Mouse (Mus musculus): ENCODE data around the gene Polr2e. TPM values are rescaled to one million over a fixed set of nuclear protein-coding genes. Genes with fewer than 3 reads are reported as not detected.

Gene Polr2e
- total RNA-seq, 2 experiments from 2014 or later, result 103 to 112 TPM

DNA sequence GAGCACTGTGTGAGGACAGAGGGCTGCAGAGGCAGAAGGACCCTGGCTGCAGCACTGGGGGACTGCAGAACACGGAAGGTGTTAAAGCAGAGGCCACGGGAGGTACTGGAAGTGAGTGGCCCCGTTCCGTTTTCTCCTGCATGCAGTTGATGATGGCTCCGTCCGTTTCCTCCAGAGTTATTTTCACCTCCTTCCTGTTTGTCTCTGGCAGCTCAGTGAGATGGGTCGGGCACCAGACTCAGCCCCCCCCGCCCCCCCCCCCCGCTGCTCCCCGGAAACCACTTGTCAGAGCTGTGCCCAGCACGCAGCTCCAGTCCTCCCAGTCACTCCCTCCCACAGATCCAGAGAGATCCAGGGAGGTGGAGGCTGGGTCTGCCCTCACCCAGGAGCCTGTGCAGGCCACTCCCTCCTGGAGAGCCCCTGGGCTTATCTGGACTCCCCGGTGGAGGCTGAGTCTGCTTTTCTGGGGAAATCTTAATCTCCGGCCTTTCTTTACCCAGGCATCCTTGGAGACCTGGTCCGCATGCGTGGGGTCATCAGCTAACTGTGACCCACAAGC is 20.8 kb downstream of the Polr2e start:
- no peak for DNase-seq (ENCODE audit: low spot score in 2 of 2)

DNA sequence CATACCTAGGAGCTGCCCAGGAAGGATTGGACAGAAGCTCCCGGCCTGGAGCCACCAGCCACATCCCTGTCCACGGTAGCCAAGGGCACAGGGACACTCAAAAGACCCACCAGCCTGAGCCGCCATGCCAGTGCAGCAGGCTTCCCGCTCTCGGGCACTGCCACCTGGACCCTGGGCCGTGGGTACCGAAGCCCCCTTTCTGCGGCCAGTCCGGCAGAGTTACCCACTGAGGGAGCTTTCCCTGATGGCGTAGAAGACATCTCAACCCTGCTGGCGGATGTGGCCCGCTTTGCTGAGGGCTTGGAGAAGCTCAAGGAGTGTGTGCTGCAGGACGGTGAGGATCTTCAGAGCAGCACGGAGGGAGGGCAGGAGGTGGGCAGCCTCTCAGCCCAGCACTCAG is 21.8 kb downstream of the Polr2e start:
- DNase-seq (ENCODE audit: low spot score in 2 of 2), result no peak

DNA sequence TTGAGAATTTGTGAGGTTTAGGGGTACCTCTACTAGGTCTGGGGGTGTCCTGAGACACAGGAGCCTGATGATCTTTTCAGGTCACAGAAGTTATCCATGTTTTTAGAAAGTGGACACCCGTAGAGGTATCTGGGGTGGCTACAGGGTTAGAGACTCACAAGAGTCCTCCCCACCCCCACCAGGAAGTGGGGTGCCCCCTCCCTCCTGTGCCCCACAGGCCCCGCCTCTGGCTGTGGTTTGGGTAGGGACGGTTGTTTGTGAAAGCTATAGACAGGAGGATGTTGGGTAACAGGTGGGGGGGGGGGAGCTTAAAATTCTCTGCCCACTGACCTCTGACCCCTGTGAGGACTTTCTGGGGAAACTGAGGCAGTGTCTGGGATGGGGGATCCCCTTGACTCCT is 22.2 kb downstream of the Polr2e start:
- no peak for DNase-seq (ENCODE audit: low spot score in 2 of 2)

DNA sequence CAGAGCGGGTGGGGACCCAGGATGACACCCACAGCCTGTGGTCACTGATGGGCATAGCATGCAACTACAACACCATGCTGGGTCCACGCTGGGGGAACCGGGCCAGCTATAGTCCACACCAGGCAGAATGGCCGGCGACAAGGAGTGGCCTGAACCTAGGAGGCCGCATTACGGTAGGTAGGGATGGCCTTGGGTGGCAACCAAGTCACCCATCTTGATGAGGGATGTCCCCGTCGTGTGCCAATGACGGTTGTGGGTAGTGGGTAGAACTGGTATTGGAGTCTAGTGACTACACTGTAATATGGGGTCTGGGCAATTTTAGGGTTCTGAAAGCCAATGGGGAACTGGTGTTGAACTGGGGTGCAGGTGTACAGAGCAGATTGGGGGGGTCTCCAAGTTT is 22.7 kb downstream of the Polr2e start:
- no peak for DNase-seq (ENCODE audit: low spot score in 2 of 2)

DNA sequence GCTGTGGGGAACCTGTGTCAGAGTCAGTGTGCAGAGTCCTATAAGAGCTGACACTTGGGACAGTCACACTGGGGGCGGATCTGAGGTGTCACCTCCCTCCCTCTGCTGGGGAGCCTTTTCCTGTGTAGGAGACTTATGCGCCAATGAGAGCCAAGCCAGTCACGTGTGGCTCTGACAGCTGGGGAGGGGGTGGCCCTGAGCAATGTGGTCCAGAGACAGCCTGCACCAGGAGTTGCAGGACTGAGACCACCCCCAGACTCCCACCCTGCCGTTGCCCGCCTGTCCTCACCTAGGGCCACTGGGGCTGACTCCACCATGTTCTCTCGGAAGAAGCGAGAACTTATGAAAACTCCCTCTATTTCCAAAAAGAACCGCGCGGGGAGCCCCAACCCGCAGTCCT is 23.1 kb downstream of the Polr2e start, which contains the start of gene Arhgap45:
Gene Arhgap45 (plus strand): TSS at position 143 of the 400 bp plus-strand sequence.
- no peak for DNase-seq (ENCODE audit: low spot score in 2 of 2)

DNA sequence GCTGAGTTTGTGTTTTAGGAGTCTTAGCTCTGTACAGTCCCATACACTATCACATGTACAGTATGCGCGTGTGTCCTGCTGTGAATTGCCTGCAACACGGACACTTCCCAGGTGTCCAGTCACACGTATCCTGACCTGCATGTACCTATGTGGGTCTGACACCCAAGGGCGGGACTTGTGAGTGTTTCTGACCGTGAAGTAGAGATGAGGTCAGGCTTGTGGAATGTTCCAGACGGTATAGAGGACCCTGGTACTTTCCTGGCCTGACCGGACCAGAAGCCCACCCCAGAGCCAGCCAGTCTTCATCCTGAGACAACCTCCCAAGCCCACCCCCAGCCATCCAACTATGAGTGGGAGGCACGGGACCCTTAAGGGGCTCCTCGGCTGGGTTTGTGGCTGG is 24.0 kb downstream of the Polr2e start:
- no peak for DNase-seq (ENCODE audit: low spot score in 2 of 2)

DNA sequence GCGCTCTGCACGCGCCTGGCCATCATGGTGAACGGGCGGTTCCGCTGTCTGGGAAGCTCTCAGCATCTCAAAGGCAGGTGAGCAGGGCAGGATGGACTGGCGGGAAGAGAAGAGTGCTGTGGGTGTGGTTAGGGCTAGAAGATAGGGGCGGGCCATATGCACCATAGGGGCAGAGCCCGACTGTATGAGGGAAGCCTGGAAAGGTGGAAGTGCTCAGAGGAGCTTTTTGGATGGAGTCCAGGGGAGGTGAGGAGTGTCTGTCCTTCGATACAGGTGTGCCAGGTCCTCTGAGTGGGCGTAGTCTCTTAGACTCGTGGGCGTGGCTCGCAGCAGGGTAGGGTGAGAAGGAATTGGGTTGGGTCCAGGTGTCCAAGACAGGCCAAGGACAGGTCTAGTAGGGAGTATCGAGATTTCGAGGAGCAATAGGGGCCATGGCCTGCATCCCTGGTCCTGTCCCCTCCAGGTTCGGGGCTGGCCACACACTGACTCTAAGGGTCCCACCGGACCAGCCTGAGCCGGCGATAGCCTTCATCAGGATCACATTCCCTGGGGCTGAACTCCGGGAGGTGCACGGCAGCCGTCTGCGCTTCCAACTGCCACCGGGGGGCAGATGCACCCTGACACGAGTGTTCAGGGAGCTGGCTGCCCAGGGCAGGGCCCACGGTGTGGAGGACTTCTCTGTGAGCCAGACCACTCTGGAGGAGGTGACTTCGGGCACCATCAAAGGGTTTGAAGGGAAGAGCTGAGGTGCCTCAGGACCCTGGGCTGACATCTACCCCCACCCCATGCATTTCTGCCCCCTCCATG is 24.9 kb downstream of the Polr2e start:
- DNase-seq (ENCODE audit: low spot score in 2 of 2), result no peak

DNA sequence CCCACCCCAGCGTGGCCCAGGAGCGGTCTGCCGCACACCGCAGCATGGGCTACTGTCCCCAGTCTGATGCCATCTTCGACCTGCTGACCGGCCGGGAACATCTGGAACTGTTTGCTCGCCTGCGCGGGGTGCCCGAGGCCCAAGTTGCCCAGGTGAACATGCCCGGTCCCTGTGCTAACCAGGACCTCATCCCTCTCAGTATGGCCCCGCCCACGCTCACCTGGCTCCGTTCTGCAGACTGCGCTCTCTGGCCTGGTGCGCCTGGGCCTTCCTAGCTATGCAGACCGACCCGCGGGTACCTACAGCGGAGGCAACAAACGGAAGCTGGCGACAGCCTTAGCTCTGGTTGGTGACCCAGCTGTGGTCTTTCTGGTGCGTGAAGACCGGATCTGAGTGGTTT is 26.0 kb downstream of the Polr2e start:
- no peak for DNase-seq (ENCODE audit: low spot score in 2 of 2)

DNA sequence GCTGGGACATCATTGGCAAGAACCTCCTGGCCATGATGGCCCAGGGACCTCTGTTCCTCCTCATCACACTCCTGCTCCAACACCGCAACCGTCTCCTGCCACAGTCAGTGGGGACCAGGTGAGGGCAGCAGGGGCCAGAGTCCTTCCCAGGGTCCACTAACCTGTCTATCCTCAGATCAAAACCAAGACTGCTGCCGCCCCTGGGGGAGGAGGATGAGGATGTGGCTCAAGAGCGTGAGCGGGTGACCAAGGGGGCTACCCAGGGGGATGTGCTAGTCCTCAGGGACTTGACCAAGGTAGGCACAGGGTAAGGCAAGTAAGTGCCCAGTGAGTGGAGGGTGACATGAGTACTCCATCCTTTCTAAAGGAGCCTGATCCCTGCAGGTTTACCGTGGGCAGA is 27.9 kb downstream of the Polr2e start:
- DNase-seq (ENCODE audit: low spot score in 2 of 2), result no peak

DNA sequence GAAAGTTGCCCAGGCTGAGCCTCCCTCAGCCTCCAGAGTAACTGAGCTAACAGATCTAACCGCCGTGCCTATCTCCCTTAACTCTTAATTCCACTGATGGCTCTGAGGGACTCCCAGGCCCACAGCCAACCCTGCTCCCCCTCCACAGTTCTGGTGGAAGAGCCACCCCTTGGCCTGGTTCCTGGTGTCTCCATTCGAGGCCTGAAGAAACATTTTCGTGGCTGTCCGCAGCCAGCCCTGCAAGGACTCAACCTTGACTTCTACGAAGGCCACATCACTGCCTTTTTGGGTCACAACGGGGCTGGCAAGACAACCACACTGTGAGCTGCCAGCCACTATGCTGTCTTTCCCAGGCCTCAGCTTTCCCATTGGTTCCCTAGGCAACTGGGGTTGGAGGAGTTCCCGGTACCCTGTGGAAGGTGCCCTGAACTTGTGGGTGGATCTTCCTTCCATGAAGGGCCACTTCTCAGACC is 35.3 kb downstream of the Polr2e start:
- no peak for DNase-seq (ENCODE audit: low spot score in 2 of 2)

DNA sequence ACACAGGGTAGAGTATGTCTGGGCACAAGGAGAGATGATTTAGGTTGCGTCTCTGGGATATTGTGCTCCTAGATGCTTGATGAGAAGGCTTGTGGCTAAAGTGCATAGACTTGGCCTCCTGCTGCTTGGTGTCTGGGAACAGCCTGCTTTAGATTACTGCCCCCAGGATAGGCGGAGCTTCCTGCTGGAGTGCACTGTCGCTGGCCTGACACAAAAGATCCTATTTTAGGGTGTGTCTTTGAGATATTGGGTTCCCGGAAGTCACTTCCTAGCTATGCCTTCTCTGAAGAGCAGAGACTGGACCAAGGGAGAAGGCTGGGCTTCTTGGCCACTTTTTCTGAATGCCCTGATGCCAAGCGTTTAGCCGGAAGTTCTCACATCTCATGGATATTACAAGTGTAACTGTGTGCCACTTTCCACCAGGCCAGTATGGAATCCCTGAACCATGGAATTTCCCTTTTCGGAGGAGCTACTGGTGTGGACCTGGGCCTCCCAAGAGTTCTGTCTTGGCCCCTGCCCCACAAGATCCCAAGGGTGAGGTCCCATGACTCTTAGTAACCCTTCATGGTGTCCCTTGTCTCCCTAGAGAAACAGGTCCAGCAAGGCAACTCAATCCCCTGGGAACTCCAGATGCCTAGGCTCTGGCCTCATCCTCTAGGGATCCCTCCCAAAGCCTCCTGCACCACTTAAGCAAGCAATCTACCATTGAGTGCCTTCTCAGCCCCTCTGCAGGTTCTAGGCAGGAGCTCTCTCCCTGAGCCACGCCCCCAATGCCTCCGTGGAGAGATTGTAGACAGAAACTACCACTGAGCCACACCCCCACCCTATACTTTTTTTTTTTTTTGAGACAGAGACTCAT is 36.0 kb downstream of the Polr2e start:
- no peak for DNase-seq (ENCODE audit: low spot score in 2 of 2)

DNA sequence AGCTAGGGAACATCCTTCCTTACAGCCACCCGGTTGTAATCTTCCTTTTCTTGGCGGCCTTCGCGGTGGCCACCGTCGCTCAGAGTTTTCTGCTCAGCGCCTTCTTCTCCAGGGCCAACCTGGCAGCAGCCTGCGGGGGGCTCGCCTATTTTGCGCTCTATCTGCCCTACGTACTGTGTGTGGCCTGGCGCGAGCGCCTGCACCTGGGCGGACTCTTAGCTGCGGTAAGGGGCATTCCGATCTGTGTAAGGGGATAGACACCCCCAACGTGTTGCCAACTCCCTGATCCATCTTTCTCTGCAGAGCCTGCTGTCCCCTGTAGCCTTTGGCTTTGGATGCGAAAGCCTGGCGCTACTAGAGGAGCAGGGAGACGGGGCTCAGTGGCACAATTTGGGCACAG is 36.8 kb downstream of the Polr2e start:
- no peak for DNase-seq (ENCODE audit: low spot score in 2 of 2)

DNA sequence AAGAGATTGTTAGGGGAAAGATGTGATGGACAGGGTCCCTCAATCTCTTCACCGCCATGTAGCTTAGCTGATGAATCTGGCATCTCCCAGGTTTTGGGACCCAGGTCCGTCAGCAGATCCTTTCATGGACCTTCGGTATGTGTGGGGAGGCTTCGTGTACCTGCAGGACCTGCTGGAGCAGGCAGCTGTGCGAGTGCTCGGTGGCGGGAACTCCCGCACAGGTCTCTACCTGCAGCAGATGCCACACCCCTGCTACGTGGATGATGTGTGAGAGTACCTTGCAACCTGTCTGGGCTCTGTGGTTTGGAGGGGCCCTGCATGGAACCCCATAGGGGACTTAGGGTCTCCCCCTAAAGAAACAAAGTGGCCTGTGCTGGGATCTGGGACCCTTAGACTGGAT is 37.6 kb downstream of the Polr2e start:
- no peak for DNase-seq (ENCODE audit: low spot score in 2 of 2)

DNA sequence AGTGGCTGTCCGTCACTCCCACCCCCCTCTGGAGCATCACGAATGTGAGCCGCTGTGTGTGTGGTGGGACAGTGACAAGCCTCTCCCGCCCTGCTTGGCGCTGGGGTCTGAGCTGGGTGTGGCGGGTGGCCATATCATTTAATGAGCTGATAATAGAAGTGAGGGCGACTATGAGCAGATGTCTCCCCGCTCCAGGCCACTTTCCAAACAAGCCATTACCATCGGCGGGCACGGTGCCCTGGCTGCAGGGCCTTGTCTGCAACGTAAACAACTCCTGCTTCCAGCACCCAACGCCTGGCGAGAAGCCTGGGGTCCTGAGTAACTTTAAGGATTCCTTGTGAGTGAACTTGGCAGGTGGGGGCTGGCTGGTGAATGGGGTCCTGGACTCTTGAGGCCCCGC is 41.8 kb downstream of the Polr2e start:
- DNase-seq (ENCODE audit: low spot score in 2 of 2), result no peak

DNA sequence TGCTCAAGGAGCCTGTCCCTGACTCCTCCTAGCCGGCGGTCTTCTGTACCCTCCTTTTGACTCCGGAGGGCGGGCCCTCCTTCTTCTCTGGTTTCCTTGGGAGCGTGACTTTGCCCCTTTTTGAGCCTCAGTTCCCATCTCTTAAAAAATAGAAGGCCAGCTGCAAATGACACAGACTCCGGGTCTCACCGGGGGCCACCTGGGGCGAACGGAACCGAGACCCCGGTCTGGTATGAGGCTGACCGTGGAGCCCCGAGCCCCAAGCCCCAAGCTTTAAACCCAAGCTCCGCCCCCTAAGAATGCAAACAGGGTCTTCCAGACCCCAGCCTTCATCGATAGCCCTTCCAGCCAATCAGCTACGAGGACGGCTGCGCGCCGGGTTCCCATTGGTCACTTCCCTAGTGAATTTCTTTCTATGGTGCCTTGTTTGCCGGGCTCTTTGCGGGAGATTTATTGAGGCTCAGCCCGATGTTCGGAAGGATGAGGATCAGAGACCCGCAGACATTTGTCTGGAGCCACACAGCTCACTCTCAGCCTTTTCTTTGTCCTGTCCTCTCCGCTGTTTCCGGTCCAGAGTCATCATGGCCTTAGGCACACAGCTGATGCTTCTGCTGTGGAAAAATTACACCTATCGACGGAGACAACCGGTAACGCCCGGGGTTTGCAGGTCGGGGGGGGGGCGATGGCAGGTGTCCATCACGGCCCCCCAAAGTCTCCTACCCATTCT is 42.4 kb downstream of the Polr2e start:
- DNase-seq (ENCODE audit: low spot score in 2 of 2), result peak in 1 of 2 experiments; percentile 49

DNA sequence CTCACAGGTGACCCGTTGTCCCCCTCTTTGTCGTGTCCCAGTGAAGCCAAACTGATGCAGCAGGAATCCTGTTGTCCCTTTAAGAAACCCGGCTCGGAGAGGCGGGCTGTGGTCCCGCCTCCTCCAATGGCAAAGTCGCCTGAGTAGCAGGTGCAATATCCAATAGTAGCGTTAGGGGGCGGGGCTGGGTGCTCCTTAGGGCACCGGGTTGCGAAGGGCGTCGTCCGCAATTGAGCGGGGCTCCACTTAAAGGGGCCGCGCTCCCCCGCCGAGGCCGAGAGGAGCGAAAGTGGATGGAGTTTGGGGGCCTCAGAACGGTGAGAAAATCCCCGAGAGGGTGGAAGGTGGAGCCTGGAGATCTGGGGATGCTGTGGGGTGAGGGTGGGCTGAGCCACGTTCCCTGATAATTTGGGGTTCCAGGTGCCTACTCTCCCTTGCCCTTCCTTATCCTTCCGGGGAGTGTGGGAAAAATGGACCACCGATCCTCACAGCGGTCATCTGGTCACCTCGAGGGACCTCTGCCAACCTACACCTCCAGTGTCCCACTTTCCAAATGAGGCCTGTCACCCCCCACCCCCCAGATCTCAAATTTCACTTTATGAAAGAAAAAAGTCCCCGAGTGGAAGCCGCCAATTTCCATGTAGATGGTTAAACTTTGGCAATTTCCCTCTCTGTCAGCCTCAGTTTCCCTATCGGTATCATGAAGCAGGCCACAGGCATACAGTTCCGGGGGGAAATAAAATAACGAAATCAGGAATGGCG is 43.1 kb downstream of the Polr2e start, which contains the start of gene Abca7:
Gene Abca7 (plus strand): TSS at position 223 of the 762 bp plus-strand sequence.
- DNase-seq (ENCODE audit: low spot score in 2 of 2), result peak; percentile 91 to 95

DNA sequence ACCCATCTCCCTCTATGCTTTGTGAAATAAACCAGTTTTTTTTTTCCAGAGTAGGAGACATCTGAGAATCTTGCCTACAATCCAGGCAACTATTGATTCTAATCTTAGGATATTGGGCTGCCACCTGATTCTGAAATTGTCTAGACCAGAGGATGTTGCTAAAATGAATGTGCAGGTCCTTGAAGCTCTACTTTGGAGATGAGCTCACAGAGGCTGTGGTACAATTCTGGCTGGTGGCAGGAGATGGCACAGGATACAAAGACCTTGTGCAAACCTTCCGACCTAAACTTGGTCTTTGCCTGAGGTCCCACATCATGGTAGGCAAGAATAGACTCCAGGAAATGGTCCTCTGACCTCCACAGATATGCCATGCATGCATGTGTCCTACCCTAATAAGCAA is 44.0 kb downstream of the Polr2e start:
- DNase-seq (ENCODE audit: low spot score in 2 of 2), result no peak

DNA sequence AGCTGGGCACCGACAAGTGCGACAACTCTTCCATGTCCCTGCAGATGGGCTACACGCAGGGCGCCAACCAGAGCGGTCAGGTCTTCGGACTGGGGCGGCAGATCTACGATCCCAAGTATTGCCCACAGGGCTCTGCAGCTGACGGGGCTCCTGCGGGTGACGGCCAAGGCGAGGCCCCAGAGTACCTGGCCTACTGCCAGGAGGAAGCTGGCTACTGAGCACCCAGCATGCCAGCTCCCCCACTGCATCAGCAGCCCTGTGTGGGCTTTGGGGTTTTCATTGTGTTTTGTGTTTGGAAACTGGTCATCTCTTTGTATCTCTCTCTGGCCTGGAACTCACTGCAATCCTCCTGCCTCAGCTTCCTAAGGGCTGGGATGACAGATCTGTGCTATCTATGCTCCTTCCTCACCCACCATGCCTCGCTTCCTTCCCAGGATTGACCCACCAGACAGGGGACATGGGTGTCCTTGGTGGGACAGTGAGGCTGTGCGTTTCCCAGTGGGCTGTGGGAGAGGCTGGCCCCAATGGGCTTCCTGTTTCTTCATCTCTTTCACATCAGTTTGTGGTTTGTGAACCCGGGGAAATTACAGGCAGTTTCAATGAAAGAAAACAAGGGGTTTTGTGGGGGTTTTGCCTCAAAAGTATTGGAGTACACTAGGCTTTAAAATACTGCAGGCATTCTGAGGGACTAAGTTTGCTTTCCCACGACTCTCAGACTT is 45.0 kb downstream of the Polr2e start:
- DNase-seq (ENCODE audit: low spot score in 2 of 2), result no peak

DNA sequence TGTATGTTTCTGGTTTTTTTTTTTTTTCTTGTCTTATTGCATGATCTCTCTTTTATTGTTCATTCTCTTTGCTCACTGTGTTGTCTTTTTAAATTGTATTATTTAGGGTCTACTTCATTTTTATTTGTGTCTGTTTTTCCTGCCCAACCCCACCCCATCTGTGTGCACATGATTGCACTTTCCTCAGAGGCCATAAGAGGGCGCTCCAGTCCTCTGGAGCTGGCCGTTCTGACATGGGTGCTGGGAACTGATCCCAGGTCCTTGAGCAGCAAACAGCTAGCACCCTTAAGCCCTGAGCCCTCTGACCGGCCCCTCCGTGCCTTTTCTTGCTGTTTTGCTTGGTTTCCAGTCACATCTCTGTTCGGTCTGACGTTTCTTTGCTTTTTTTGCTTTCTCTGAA is 48.0 kb downstream of the Polr2e start:
- DNase-seq (ENCODE audit: low spot score in 2 of 2), result no peak

DNA sequence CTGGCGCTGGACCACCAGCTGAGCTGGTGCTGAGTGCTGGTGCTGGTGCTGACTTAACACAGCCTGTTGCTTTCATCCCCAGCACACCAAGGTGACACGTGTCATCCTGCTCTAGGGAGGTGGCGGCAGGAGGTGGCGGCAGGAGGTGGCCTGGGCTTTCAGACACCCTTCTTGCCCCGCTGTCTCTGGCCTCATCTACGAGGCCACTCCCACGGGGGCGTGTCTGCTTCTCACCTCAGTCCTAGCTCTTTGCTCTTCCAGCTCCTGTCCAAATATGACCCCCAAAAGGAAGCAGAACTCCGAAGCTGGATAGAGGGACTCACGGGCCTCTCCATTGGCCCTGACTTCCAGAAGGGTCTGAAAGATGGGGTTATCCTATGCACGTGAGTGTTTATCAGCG is 48.5 kb downstream of the Polr2e start:
- no peak for DNase-seq (ENCODE audit: low spot score in 2 of 2)

Data from adrenal gland, postnatal 4 days (tissue).